Mouse (Mus musculus): ENCODE measurements around the gene Ormdl3. TPM values are rescaled to one million over a fixed set of nuclear protein-coding genes. Genes with fewer than 3 reads are reported as not detected.

Ormdl3 gene
- total and polyA plus RNA-seq, 3 experiments: 32.5 to 45.1 (median 32.9) TPM

DNA sequence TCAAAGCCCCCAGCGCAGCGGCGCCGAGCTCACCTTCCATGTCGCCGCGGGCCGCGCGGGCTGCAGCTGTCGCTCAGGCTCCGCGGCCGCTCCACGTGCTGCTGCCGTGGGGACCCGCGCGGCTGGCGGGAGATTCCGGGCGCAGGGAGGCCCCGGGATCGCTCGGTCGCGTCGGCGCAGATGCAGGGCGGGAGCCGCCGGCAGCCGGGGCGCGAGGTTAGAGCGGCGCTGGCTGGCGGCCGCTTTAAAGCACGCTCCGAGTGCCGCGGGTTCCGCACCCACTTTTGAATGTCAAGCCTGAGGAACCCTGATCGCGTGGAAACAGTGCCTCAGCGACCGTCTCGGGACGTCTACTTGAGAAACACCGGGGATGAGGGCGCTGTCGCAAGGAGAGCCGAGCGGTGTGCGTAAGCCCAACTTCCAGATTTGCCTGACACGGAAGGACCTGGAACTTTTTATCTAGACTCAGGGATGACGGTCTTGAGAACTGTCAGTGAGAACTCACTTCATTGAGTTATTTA is 41.4 kb downstream of the Ormdl3 start, which contains the start of gene Ikzf3:
TSS of gene Ikzf3 (minus strand) at position 321 of the 521 bp plus-strand sequence.
- Histone ChIP-seq H3K4me1 (ENCODE audit: control insufficient read depth in 1 of 2, insufficient read depth in 2 of 2) (peaks cover 5 to 67% of the 10 kb centered on the region in 2 experiments; a peak in 3 of 4 replicates), H3K79me2 (replicated peaks; ENCODE audit: control insufficient read depth, extremely low read depth, insufficient read depth, poor library complexity, severe bottlenecking) (peaks cover 53% of the 10 kb centered on the region), H3K27ac (ENCODE audit: insufficient read depth, low read depth) (peak within 1 kb of the TSS; percentile 88), H3K4me3 (replicated peaks in 1 of 3; ENCODE audit: low read depth in 2 of 3, low read length in 2 of 3, poor library complexity in 1 of 3) (peak within 1 kb of the TSS; percentile 69 to 80 (median 77)), H3K9ac (ENCODE audit: insufficient read depth, low read depth) (peak within 1 kb of the TSS; percentile 86), H3K36me3 (replicated peaks in 1 of 2; ENCODE audit: control insufficient read depth in 1 of 2, insufficient read depth in 1 of 2, low read length in 1 of 2) (peaks cover 6 to 18% of the 10 kb centered on the region in 2 experiments), H3K9me3 (replicated peaks; ENCODE audit: low read length) (peaks cover 7% of the 10 kb centered on the region), H3K27me3 (replicated peaks) (no peaks in the 10 kb centered on the region), H3K4me2 (ENCODE audit: insufficient read depth, low read depth, poor library complexity, severe bottlenecking) (peak within 1 kb of the TSS; percentile 94)
- TF ChIP-seq MAZ (IDR thresholded peaks at IDR 0.05; ENCODE audit: low read depth, low read length) (0 out of 2 replicates have a peak, but pooled peaks have one; percentile 12), JUN (IDR thresholded peaks at IDR 0.05; ENCODE audit: insufficient read depth, low read depth, low read length) (no peak), MAFK (IDR thresholded peaks at IDR 0.05; ENCODE audit: insufficient replicate concordance, low read length) (no peak), GABPA (IDR thresholded peaks at IDR 0.05; ENCODE audit: insufficient replicate concordance, low read depth, low read length) (no peak), ETS1 (conservative IDR thresholded peaks at IDR 0.05; ENCODE audit: low read depth, low read length) (peak; percentile 64), SMC3 (IDR thresholded peaks at IDR 0.05; ENCODE audit: low read depth, low read length) (peak; percentile 39), MEF2A (IDR thresholded peaks at IDR 0.05; ENCODE audit: borderline replicate concordance, low read depth, low read length) (no peak; the same call in 1 of the 2 replicates), IRF4 (IDR thresholded peaks at IDR 0.05; ENCODE audit: low read depth, low read length) (no peak; the same call in 1 of the 2 replicates), SIN3A (IDR thresholded peaks at IDR 0.05; ENCODE audit: low read length) (no peak; the same call in 1 of the 2 replicates), TBP (conservative IDR thresholded peaks at IDR 0.05; ENCODE audit: low read depth, low read length) (no peak; the same call in 1 of the 2 replicates), ZMIZ1 (IDR thresholded peaks at IDR 0.05; ENCODE audit: low read depth, low read length) (no peak; the same call in 1 of the 2 replicates), CHD1 (IDR thresholded peaks at IDR 0.05; ENCODE audit: low read depth, low read length) (peak; percentile 69; the same call in 1 of the 2 replicates), CHD2 (IDR thresholded peaks at IDR 0.05; ENCODE audit: low read length) (no peak), KAT2A (IDR thresholded peaks at IDR 0.05; ENCODE audit: insufficient replicate concordance, low read length) (no peak), POLR2A (IDR thresholded peaks at IDR 0.05; ENCODE audit: low read depth, low read length) (peak; percentile 77), ZNF384 (IDR thresholded peaks at IDR 0.05; ENCODE audit: low read depth, low read length) (no peak; the same call in 1 of the 2 replicates), USF2 (conservative IDR thresholded peaks at IDR 0.05; ENCODE audit: low read depth, low read length) (no peak), E2F4 (IDR thresholded peaks at IDR 0.05; ENCODE audit: insufficient replicate concordance, low read depth, low read length) (no peak), BHLHE40 (IDR thresholded peaks at IDR 0.05; ENCODE audit: low read depth, low read length) (peak; percentile 88), EP300 (IDR thresholded peaks at IDR 0.05; ENCODE audit: low read length) (no peak), ELF1 (IDR thresholded peaks at IDR 0.05; ENCODE audit: low read depth, low read length) (peak; percentile 51; the same call in 1 of the 2 replicates), JUND (conservative IDR thresholded peaks at IDR 0.05; ENCODE audit: low read depth, low read length) (no peak), RAD21 (IDR thresholded peaks at IDR 0.05; ENCODE audit: low read depth, low read length) (peak; percentile 21), ZKSCAN1 (IDR thresholded peaks at IDR 0.05; ENCODE audit: borderline replicate concordance, low read depth, low read length) (no peak), NELFE (IDR thresholded peaks at IDR 0.05; ENCODE audit: low read depth, low read length) (no peak; the same call in 1 of the 2 replicates), NRF1 (IDR thresholded peaks at IDR 0.05; ENCODE audit: low read depth, low read length) (peak; percentile 72), CTCF (conservative IDR thresholded peaks at IDR 0.05 in 1 of 2, IDR thresholded peaks at IDR 0.05 in 1 of 2; ENCODE audit: low read depth in 2 of 2, low read length in 2 of 2) (peak in 1 of 2 experiments; percentile 39; a peak in 2 of 4 replicates), HCFC1 (IDR thresholded peaks at IDR 0.05; ENCODE audit: low read depth, low read length) (no peak), TCF12 (IDR thresholded peaks at IDR 0.05; ENCODE audit: low read depth, low read length) (peak; percentile 80; the same call in 1 of the 2 replicates), RCOR1 (conservative IDR thresholded peaks at IDR 0.05; ENCODE audit: low read depth, low read length) (no peak), UBTF (IDR thresholded peaks at IDR 0.05; ENCODE audit: low read depth, low read length) (peak; percentile 97), MYC (IDR thresholded peaks at IDR 0.05; ENCODE audit: low read depth, low read length) (no peak; the same call in 1 of the 2 replicates), USF1 (IDR thresholded peaks at IDR 0.05; ENCODE audit: low read depth, low read length) (no peak), ZC3H11A (IDR thresholded peaks at IDR 0.05; ENCODE audit: low read depth, low read length) (no peak), MXI1 (IDR thresholded peaks at IDR 0.05; ENCODE audit: low read depth, low read length) (peak; percentile 97), PAX5 (IDR thresholded peaks at IDR 0.05; ENCODE audit: low read length) (no peak), POLR2AphosphoS2 (IDR thresholded peaks at IDR 0.05; ENCODE audit: low read depth, low read length) (peak; percentile 12; the same call in 1 of the 2 replicates), MAX (IDR thresholded peaks at IDR 0.05; ENCODE audit: low read length) (peak; percentile 90)
- DNase-seq (ENCODE audit: extremely low read depth): peak; percentile 81
- dilution Hi-C loops (cut with MboI; ENCODE audit: extremely low pct_ligation_motif_present, extremely low pct_unique_long_range_greater_than_20kb, low sequenced_read_pairs) (no loop called here), in situ Hi-C loops (cut with MboI; ENCODE audit: low pct_ligation_motif_present, low pct_unique_long_range_greater_than_20kb, low sequenced_read_pairs) (loop anchor here (5.0 kb wide), 1 partner anchor 68 kb away; no protein-coding TSS in a partner anchor)
